Mouse (Mus musculus) embryonic fibroblast, embryonic 13.5 days (primary cell): ENCODE data around the gene Phospho1.

Experiments
- CTCF ChIP-seq: IDR thresholded peaks from 2 replicates; pipeline ENCODE4 v1.5.1; 2011; ENCODE audit warnings: mild to moderate bottlenecking, control low read depth, low read length, moderate library complexity, borderline replicate concordance; ENCODE audit not compliant: insufficient read depth
- POLR2A ChIP-seq: IDR thresholded peaks from 2 replicates; pipeline ENCODE4 v1.6.1; 2011; ENCODE audit warnings: low read depth, mild to moderate bottlenecking, control low read depth, low read length, moderate library complexity

DNA sequence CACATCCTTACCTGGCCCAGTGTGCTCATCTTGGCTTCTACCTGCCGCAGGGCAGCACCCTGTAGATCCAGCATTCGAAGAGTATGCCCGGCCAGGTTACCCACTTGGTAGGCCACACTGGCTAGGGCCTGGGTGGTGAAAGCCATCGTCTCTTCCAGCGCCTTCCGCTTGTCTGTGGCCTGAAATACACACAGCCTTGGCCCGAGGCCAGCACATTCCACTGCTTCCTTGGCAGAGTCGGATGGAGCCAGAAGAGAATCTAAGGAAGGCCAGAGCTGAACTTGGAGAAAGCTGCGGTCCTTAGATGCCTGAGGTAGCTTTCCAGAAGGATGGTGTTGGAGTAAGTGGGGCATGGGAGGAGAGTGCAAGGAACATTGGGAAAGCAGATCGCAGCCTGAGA, 12.8 kb downstream of the Phospho1 start, which contains the start of gene Gngt2:
- TF ChIP-seq CTCF (no peak), POLR2A (no peak)
